Mouse (Mus musculus): ENCODE results near the gene Spata25.

Gene Spata25

DNA sequence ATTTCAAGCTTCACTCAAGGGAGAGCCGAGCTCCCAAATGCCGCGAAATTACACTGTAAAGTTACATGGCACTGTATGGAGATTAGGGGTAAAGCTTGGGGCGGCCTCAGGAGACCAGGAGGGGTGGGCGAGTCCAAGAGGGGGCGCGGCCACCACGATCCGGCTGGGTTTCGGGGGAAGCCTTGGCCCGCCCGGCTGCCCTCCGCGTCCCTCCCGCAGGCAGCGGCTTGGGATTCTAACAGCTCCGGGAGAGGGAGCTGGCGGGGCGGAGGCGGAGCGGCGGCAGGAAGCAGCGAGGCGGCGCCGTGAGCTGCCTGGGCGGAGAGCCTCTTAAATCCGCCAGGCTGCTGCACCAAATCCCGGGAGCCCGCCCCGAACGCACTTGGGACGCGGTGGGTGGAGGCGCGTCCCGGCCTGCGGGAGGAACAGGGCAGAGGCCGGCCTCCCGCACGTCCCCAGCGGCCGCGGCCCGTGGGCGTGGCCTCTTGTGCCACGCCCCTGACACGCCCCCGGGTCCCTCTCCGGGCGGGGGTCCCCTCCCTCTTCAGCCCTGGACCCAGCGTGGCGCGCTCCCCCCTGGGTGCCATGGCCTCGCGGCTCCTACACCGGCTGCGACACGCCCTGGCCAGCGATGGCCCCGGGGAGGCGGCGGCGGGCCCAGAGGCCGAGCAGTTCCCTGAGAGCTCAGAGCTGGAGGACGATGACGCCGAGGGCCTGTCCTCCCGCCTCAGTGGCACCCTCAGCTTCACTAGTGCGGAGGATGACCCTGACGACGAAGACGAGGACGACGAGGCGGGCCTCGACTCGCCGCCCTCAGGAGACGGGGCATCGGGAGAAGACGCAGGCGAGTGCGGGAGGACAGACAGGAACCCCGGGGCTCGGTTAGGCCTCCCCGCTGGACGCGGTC lies 42.6 kb downstream of the Spata25 start, which contains the start of gene Snx21:
TSS of gene Snx21 (plus strand) at position 343 of the 907 bp plus-strand sequence.
- peak; percentile 89 for ATAC-seq (ENCODE audit: insufficient number of reproducible peaks, low FRiP score, low TSS enrichment)

DNA sequence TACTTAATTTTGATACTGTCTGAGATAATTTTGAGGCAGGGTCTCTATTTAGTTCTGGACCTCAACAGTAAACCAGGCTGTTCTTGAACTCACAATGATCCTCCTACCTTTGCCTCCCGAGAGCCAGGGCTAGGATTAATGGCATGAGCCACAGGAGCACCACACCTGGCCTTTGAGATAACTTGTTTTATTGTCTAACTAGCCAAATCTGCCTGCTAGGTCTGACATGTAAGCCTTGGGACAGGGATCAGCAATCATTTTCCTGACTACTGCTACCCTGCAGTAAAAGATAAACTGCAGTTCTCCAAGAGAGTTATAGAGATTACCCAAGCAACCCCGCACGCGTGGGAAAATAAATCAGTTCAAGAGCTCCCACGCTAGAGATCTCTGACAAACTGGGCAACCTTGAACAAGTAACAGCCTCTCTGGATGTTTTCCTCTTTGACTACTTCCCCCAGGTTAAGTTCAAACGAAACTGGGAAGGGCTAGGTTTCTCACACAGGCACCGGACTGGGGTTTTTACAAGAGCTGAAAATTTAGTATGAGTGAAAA lies 43.4 kb downstream of the Spata25 start:
- no peak for ATAC-seq (ENCODE audit: insufficient number of reproducible peaks, low FRiP score, low TSS enrichment)

DNA sequence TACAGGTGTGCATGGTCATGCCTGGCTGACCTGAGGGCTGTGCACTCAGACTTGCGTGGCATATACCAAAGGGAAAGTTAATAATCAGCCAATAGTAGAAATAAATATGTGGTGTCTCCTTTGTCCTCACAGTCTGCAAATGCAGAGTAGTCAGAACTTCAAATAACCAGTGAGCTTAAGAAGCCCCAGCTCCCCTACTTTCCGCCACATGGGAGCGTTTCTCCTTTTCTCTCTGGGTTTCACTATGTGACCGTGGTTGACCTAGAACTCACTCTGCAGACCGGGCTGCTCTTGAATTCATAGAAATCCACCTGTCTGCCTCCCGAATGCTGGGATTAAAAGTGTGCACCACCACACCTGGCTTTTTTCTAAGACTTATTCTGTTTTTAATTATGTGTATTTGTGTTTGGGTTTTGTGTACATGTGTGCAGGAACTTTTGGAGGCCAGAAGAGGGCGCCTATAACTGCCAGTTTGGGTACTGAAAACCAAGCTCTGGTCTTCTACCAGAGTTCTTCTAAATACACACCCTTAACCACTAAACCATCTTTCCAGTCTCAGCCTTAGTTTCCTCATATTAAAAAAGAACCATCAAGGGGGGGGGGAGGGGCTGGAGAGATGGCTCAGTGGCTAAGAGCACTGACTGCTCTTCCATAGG lies 44.3 kb downstream of the Spata25 start:
- ATAC-seq (ENCODE audit: insufficient number of reproducible peaks, low FRiP score, low TSS enrichment), result no peak

- no peak for ATAC-seq (ENCODE audit: insufficient number of reproducible peaks, low FRiP score, low TSS enrichment)
These were observed 46.5 kb downstream of the Spata25 start for GRCm38 (mm10) chr2:164781876-164782275.

DNA sequence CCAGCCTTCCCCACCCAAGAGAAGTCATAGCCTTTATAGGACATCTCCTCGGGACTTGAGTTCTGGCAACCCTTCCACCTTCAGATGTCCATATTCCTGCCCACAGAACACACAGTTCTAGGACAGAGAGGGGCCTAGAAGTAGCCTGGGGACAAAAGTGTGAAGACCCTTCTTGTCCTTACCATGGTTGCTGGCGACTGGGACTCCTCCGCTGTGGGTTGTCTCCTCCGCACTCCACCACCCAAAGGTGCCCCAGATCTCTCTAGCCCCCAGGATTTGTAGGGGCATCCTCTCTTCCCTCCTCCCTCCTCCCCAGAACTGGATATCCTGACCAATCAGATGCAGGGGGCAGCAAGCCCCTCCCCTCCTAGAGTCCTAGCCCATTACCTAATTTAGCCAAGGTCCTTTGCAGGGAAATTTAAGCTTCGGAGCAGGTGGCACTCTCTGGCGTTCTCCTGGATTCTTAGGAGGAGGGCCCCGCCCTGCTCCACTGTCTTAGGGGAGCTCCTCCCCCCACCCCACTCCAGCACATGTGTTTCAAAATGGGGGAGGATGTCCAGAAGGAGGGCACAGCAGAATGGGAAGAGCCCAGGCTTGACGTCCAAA lies 48.8 kb downstream of the Spata25 start, which contains the start of gene Tnnc2:
TSS of gene Tnnc2 (minus strand) at position 487 of the 606 bp plus-strand sequence.
- no peak for ATAC-seq (ENCODE audit: insufficient number of reproducible peaks, low FRiP score, low TSS enrichment)

DNA sequence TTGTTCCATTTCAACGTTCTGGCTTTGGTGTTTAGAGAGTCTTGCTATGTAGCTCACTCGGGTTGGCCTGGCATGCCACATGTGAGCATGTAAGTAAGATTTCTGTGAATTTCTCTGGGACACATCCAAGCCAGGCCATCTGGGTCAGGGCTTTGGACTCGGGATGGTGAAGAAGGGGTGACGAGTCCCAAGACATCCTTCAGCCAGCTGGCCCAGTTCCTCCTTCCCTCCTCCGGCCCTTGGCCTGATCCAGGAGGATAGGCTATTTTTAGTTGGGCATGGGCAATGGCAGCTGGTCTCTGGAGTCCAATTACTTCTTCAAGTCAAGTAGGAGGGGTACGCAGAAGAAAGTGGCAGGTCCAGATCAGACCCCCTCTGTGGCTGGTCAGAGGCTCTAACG lies 49.5 kb downstream of the Spata25 start:
- ATAC-seq (ENCODE audit: insufficient number of reproducible peaks, low FRiP score, low TSS enrichment), result no peak

- ATAC-seq (ENCODE audit: insufficient number of reproducible peaks, low FRiP score, low TSS enrichment), result no peak
These were observed 50.4 kb downstream of the Spata25 start for GRCm38 (mm10) chr2:164778015-164778287.

GRCm38 (mm10) chr2:164777246-164778014 lies 50.9 kb downstream of the Spata25 start:
- ATAC-seq (ENCODE audit: insufficient number of reproducible peaks, low FRiP score, low TSS enrichment), result no peak

- no peak for ATAC-seq (ENCODE audit: insufficient number of reproducible peaks, low FRiP score, low TSS enrichment)
These were observed 51.5 kb downstream of the Spata25 start for GRCm38 (mm10) chr2:164776801-164777200.

Measured in cerebellum, adult (tissue).